Mouse (Mus musculus) heart, adult 2 months (tissue): ENCODE data around the gene Glis3. TPM values are rescaled to one million over a fixed set of nuclear protein-coding genes. Genes with fewer than 3 reads are reported as not detected.

Experiments
- DNase-seq, 2 experiments: peaks; one replicate each; pipeline ENCODE4 v3.0.0; 2021
- H3K27ac ChIP-seq: fragments of 200-600 bp; 2 replicates; pipeline ENCODE4 v1.8.1; 2022
- H3K27me3 ChIP-seq: fragments of 200-500 bp; 2 replicates; pipeline ENCODE4 v1.6.1; 2012; ENCODE audit warnings: mild to moderate bottlenecking, low read length, inconsistent platforms, mixed read lengths; ENCODE audit not compliant: control insufficient read depth, insufficient read depth
- H3K36me3 ChIP-seq: fragments of 200-500 bp; 2 replicates; pipeline ENCODE4 v1.6.1; 2012; ENCODE audit warnings: low read length, inconsistent platforms; ENCODE audit not compliant: control insufficient read depth, insufficient read depth
- H3K4me1 ChIP-seq: fragments of 200-500 bp; 2 replicates; pipeline ENCODE4 v1.6.1; 2011; ENCODE audit warnings: low read length; ENCODE audit not compliant: control insufficient read depth, insufficient read depth
- H3K4me3 ChIP-seq: fragments of 200-600 bp; 2 replicates; pipeline ENCODE4 v1.8.1; 2022
- H3K79me2 ChIP-seq: fragments of 200-500 bp; replicated peaks from 2 replicates; pipeline ENCODE4 v1.6.1; 2012; ENCODE audit warnings: mild to moderate bottlenecking, inconsistent platforms, low read length, moderate library complexity, mixed read lengths; ENCODE audit not compliant: control insufficient read depth, insufficient read depth
- H3K9ac ChIP-seq: fragments of 200-500 bp; 2 replicates; pipeline ENCODE4 v1.6.1; 2012; ENCODE audit warnings: low read depth, mild to moderate bottlenecking, control low read depth, inconsistent platforms, low read length, mixed read lengths
- CTCF ChIP-seq: fragments of 200-600 bp; IDR thresholded peaks from 2 replicates; pipeline ENCODE4 v1.8.1; 2022; ENCODE audit warnings: antibody characterized with exemption, mild to moderate bottlenecking, moderate library complexity
- EP300 ChIP-seq: fragments of 200-500 bp; IDR thresholded peaks from 2 replicates; pipeline ENCODE4 v1.6.1; 2011; ENCODE audit warnings: low read depth, low read length, control low read depth; ENCODE audit not compliant: insufficient read depth
- POLR2A ChIP-seq: fragments of 200-500 bp; IDR thresholded peaks from 2 replicates; pipeline ENCODE4 v1.6.1; 2011; ENCODE audit warnings: mild to moderate bottlenecking, low read depth, low read length, control low read depth; ENCODE audit not compliant: insufficient read depth
- WGBS: fragments of 180-500 bp; shearing (Covaris S2); methylation state at CpG from one replicate; pipeline ENCODE4 v1.1.7; 2018; 5-methylcytosine and 5-hydroxymethylcytosine counted together
- intact Hi-C: fragments of 180-260 bp; cut with DNase I; formaldehyde crosslinking; loops from one replicate; pipeline ENCODE4 v1.15.1; 2025
- polyA plus RNA-seq: library from polyadenylated mRNA; depleted of rRNA; stranded (reverse); fragments of >200 nt; gene quantifications from 2 replicates; pipeline ENCODE4 v1.2.3, GENCODE M21; 2012
- total RNA-seq, 2 experiments: library from RNA; stranded (reverse); gene quantifications; 2 replicates each; pipeline ENCODE4 v1.2.3; 2021

Gene Glis3
- total and polyA plus RNA-seq, 3 experiments: 0.55 to 1.3 (median 1.1) TPM

GRCm38 (mm10) chr19:28635991-28636553 is 43.8 kb downstream of the Glis3 start:
- Histone ChIP-seq H3K4me3 (no peak overlapping the region), H3K4me1 (no peaks in the 10 kb centered on the region), H3K27ac (no peak overlapping the region), H3K27me3 (no peaks in the 10 kb centered on the region), H3K9ac (no peak overlapping the region), H3K79me2 (no peaks in the 10 kb centered on the region), H3K36me3 (no peaks in the 10 kb centered on the region)
- WGBS: 49% methylated on average over 7 of the region's 8 CpGs
- TF ChIP-seq CTCF (no peak), EP300 (no peak), POLR2A (no peak)
- DNase-seq: no peak
- intact Hi-C loops: no loop called here

- DNase-seq: no peak
- Histone ChIP-seq H3K27ac (no peak overlapping the region), H3K27me3 (no peaks in the 10 kb centered on the region), H3K4me1 (no peaks in the 10 kb centered on the region), H3K36me3 (no peaks in the 10 kb centered on the region), H3K79me2 (no peaks in the 10 kb centered on the region), H3K9ac (no peak overlapping the region), H3K4me3 (no peak overlapping the region)
- no peak for TF ChIP-seq POLR2A
- TF ChIP-seq CTCF: no peak
- no peak for TF ChIP-seq EP300
- WGBS: 89% methylated on average over 3 of the region's 3 CpGs
- intact Hi-C loops: no loop called here
Measured at GRCm38 (mm10) chr19:28634986-28635385, 44.9 kb downstream of the Glis3 start.

- no peaks in the 10 kb centered on the region for H3K79me2 ChIP-seq
- no peaks in the 10 kb centered on the region for H3K36me3 ChIP-seq
- no peak overlapping the region for H3K27ac ChIP-seq
- no peak overlapping the region for H3K4me3 ChIP-seq
- H3K4me1 ChIP-seq: no peaks in the 10 kb centered on the region; the same call in 1 of the 2 replicates
- H3K9ac ChIP-seq: no peak overlapping the region
- DNase-seq: no peak
- TF ChIP-seq POLR2A: no peak
- peak; percentile 70 for TF ChIP-seq CTCF
- TF ChIP-seq EP300: no peak
- intact Hi-C loops: loop anchor here (10.0 kb wide), 1 partner anchor 464 kb away; no protein-coding TSS in a partner anchor
- H3K27me3 ChIP-seq: no peaks in the 10 kb centered on the region
- WGBS: 40% methylated on average over 8 of the region's 8 CpGs
Measured at GRCm38 (mm10) chr19:28628416-28628815, 51.5 kb downstream of the Glis3 start.

- H3K9ac ChIP-seq: no peak overlapping the region
- no peaks in the 10 kb centered on the region for H3K36me3 ChIP-seq
- 92% methylated on average over 5 of the region's 5 CpGs for WGBS
- TF ChIP-seq EP300: no peak
- intact Hi-C loops: loop anchor here (10.0 kb wide), 1 partner anchor 461 kb away; no protein-coding TSS in a partner anchor
- H3K79me2 ChIP-seq: no peaks in the 10 kb centered on the region
- H3K27me3 ChIP-seq: no peaks in the 10 kb centered on the region
- H3K4me3 ChIP-seq: no peak overlapping the region
- no peak for DNase-seq
- no peaks in the 10 kb centered on the region; the same call in 1 of the 2 replicates for H3K4me1 ChIP-seq
- H3K27ac ChIP-seq: no peak overlapping the region
Measured at GRCm38 (mm10) chr19:28626189-28626588, 53.7 kb downstream of the Glis3 start.

GRCm38 (mm10) chr19:28624571-28624970 is 55.3 kb downstream of the Glis3 start:
- DNase-seq: no peak
- no peak overlapping the region for H3K27ac ChIP-seq
- intact Hi-C loops: loop anchor here (10.0 kb wide), 1 partner anchor 460 kb away; no protein-coding TSS in a partner anchor
- TF ChIP-seq CTCF: no peak
- TF ChIP-seq POLR2A: no peak
- no peak for TF ChIP-seq EP300
- 46% methylated on average over 1 of the region's 1 CpGs for WGBS
- no peaks in the 10 kb centered on the region for H3K79me2 ChIP-seq
- no peaks in the 10 kb centered on the region; the same call in 1 of the 2 replicates for H3K4me1 ChIP-seq
- no peak overlapping the region for H3K4me3 ChIP-seq
- H3K9ac ChIP-seq: no peak overlapping the region
- H3K27me3 ChIP-seq: no peaks in the 10 kb centered on the region
- H3K36me3 ChIP-seq: no peaks in the 10 kb centered on the region

- no peaks in the 10 kb centered on the region for H3K79me2 ChIP-seq
- no peak overlapping the region for H3K27ac ChIP-seq
- peak; percentile 67 to 76 for DNase-seq
- intact Hi-C loops: loop anchor here (10.0 kb wide), 1 partner anchor 459 kb away; no protein-coding TSS in a partner anchor
- TF ChIP-seq CTCF: no peak
- TF ChIP-seq EP300: no peak
- no peaks in the 10 kb centered on the region for H3K36me3 ChIP-seq
- H3K4me1 ChIP-seq: no peaks in the 10 kb centered on the region; the same call in 1 of the 2 replicates
- WGBS: 63% methylated on average over 10 of the region's 10 CpGs
- H3K4me3 ChIP-seq: no peak overlapping the region
- no peak overlapping the region for H3K9ac ChIP-seq
- H3K27me3 ChIP-seq: no peaks in the 10 kb centered on the region
Measured at GRCm38 (mm10) chr19:28623726-28624125, 56.2 kb downstream of the Glis3 start.
